Mouse (Mus musculus): Measurements from ENCODE around the gene Egfl7.
A peak's percentile ranks its signal among the peaks of the same experiment; 100 is the strongest.

Gene Egfl7

GRCm38 (mm10) chr2:26594022-26594346 is 14.2 kb downstream of the Egfl7 start:
- DNase-seq (ENCODE audit: low spot score): peak; percentile 65

- DNase-seq (ENCODE audit: low spot score): no peak
These were observed 14.7 kb downstream of the Egfl7 start for GRCm38 (mm10) chr2:26594461-26594933.

- DNase-seq (ENCODE audit: low spot score): no peak
These were observed 15.3 kb downstream of the Egfl7 start for GRCm38 (mm10) chr2:26594934-26595724.

GRCm38 (mm10) chr2:26595725-26596435 is 16.1 kb downstream of the Egfl7 start:
- no peak for DNase-seq (ENCODE audit: low spot score)

- no peak for DNase-seq (ENCODE audit: low spot score)
These were observed 17.1 kb downstream of the Egfl7 start for GRCm38 (mm10) chr2:26596898-26597297.

GRCm38 (mm10) chr2:26597810-26598209 is 18.0 kb downstream of the Egfl7 start:
- DNase-seq (ENCODE audit: low spot score): no peak

GRCm38 (mm10) chr2:26598462-26598861 is 18.6 kb downstream of the Egfl7 start:
- DNase-seq (ENCODE audit: low spot score): no peak

GRCm38 (mm10) chr2:26599965-26600364 is 20.2 kb downstream of the Egfl7 start:
- no peak for DNase-seq (ENCODE audit: low spot score)

GRCm38 (mm10) chr2:26600664-26601063 is 20.9 kb downstream of the Egfl7 start:
- no peak for DNase-seq (ENCODE audit: low spot score)

- DNase-seq (ENCODE audit: low spot score): no peak
These were observed 21.8 kb downstream of the Egfl7 start for GRCm38 (mm10) chr2:26601595-26601994.

- DNase-seq (ENCODE audit: low spot score): no peak
These were observed 22.8 kb downstream of the Egfl7 start for GRCm38 (mm10) chr2:26602631-26603030.

GRCm38 (mm10) chr2:26603159-26603558 is 23.3 kb downstream of the Egfl7 start:
- DNase-seq (ENCODE audit: low spot score): no peak

GRCm38 (mm10) chr2:26603720-26604671 is 24.2 kb downstream of the Egfl7 start, which contains the start of gene Agpat2:
Agpat2 (minus strand) TSS chr2:26604417.
- peak; percentile 66 for DNase-seq (ENCODE audit: low spot score)

- DNase-seq (ENCODE audit: low spot score): no peak
These were observed 25.5 kb downstream of the Egfl7 start for GRCm38 (mm10) chr2:26605331-26605730.

GRCm38 (mm10) chr2:26606579-26606978 is 26.8 kb downstream of the Egfl7 start:
- no peak for DNase-seq (ENCODE audit: low spot score)

- DNase-seq (ENCODE audit: low spot score): no peak
These were observed 27.5 kb downstream of the Egfl7 start for GRCm38 (mm10) chr2:26607056-26607910.

- DNase-seq (ENCODE audit: low spot score): no peak
These were observed 29.0 kb downstream of the Egfl7 start for GRCm38 (mm10) chr2:26608781-26609180.

- no peak for DNase-seq (ENCODE audit: low spot score)
These were observed 29.4 kb downstream of the Egfl7 start for GRCm38 (mm10) chr2:26609261-26609661.

- DNase-seq (ENCODE audit: low spot score): no peak
These were observed 30.7 kb downstream of the Egfl7 start for GRCm38 (mm10) chr2:26610526-26610925.

- DNase-seq (ENCODE audit: low spot score): no peak
These were observed 31.2 kb downstream of the Egfl7 start for GRCm38 (mm10) chr2:26611054-26611453.

GRCm38 (mm10) chr2:26611896-26612295 is 32.1 kb downstream of the Egfl7 start:
- no peak for DNase-seq (ENCODE audit: low spot score)
